Mouse (Mus musculus): ENCODE results near the gene Lilr4b. TPM values are rescaled to one million over a fixed set of nuclear protein-coding genes. Genes with fewer than 3 reads are reported as not detected.

Lilr4b gene
- total and polyA plus RNA-seq, 2 experiments from 2014 or later = 1.7 to 2.5 TPM

GRCm38 (mm10) chr10:51526090-51526489 lies 45.7 kb downstream of the Lilr4b start:
- Histone ChIP-seq H3K27me3 (ENCODE audit: control insufficient read depth, insufficient read depth, low read length) (no peaks in the 10 kb centered on the region), H3K9me3 (replicated peaks; ENCODE audit: control insufficient read depth, low read length) (no peaks in the 10 kb centered on the region), H3K36me3 (replicated peaks; ENCODE audit: control insufficient read depth, insufficient read depth, low read length) (no peaks in the 10 kb centered on the region), H3K4me2 (ENCODE audit: low read depth, low read length) (no peak overlapping the region), H3K27ac (ENCODE audit: low read depth) (no peak overlapping the region), H3K9ac (replicated peaks; ENCODE audit: low read depth, low read length) (no peak overlapping the region), H3K4me3 (ENCODE audit: low read depth, low read length) (no peak overlapping the region), H3K4me1 (ENCODE audit: control insufficient read depth, insufficient read depth) (no peaks in the 10 kb centered on the region)
- TF ChIP-seq CTCF (IDR thresholded peaks at IDR 0.05; ENCODE audit: low read depth) (no peak), EP300 (IDR thresholded peaks at IDR 0.05; ENCODE audit: low read depth) (no peak)
- ATAC-seq (ENCODE audit: insufficient read depth, low read depth) (no peak), DNase-seq (ENCODE audit: low spot score) (no peak)
- WGBS = 61% methylated on average over 7 of the region's 7 CpGs

- Histone ChIP-seq H3K27me3 (ENCODE audit: control insufficient read depth, insufficient read depth, low read length) (no peaks in the 10 kb centered on the region), H3K9ac (replicated peaks; ENCODE audit: low read depth, low read length) (no peak overlapping the region), H3K27ac (ENCODE audit: low read depth) (no peak overlapping the region), H3K4me2 (ENCODE audit: low read depth, low read length) (no peak overlapping the region), H3K9me3 (replicated peaks; ENCODE audit: control insufficient read depth, low read length) (no peaks in the 10 kb centered on the region), H3K36me3 (replicated peaks; ENCODE audit: control insufficient read depth, insufficient read depth, low read length) (no peaks in the 10 kb centered on the region), H3K4me1 (ENCODE audit: control insufficient read depth, insufficient read depth) (no peaks in the 10 kb centered on the region), H3K4me3 (ENCODE audit: low read depth, low read length) (no peak overlapping the region)
- no peak for ATAC-seq (ENCODE audit: insufficient read depth, low read depth)
- 62% methylated on average over 4 of the region's 4 CpGs for WGBS
- TF ChIP-seq EP300 (IDR thresholded peaks at IDR 0.05; ENCODE audit: low read depth) (no peak), CTCF (IDR thresholded peaks at IDR 0.05; ENCODE audit: low read depth) (no peak)
- DNase-seq (ENCODE audit: low spot score) = no peak
These were observed 46.2 kb downstream of the Lilr4b start for GRCm38 (mm10) chr10:51526633-51527032.

GRCm38 (mm10) chr10:51528840-51529434 lies 48.5 kb downstream of the Lilr4b start:
- H3K36me3 ChIP-seq (replicated peaks; ENCODE audit: control insufficient read depth, insufficient read depth, low read length) = no peaks in the 10 kb centered on the region
- no peak overlapping the region for H3K9ac ChIP-seq (replicated peaks; ENCODE audit: low read depth, low read length)
- no peak overlapping the region for H3K4me3 ChIP-seq (ENCODE audit: low read depth, low read length)
- no peak overlapping the region for H3K27ac ChIP-seq (ENCODE audit: low read depth)
- H3K9me3 ChIP-seq (replicated peaks; ENCODE audit: control insufficient read depth, low read length) = no peaks in the 10 kb centered on the region
- no peaks in the 10 kb centered on the region for H3K27me3 ChIP-seq (ENCODE audit: control insufficient read depth, insufficient read depth, low read length)
- WGBS = 35% methylated on average over 8 of the region's 8 CpGs
- DNase-seq (ENCODE audit: low spot score) (no peak), ATAC-seq (ENCODE audit: insufficient read depth, low read depth) (no peak)
- H3K4me2 ChIP-seq (ENCODE audit: low read depth, low read length) = no peak overlapping the region; the same call in 1 of the 2 replicates
- no peak for TF ChIP-seq EP300 (IDR thresholded peaks at IDR 0.05; ENCODE audit: low read depth)
- no peak for TF ChIP-seq CTCF (IDR thresholded peaks at IDR 0.05; ENCODE audit: low read depth)
- H3K4me1 ChIP-seq (ENCODE audit: control insufficient read depth, insufficient read depth) = no peaks in the 10 kb centered on the region

- no peak overlapping the region for H3K27ac ChIP-seq (ENCODE audit: low read depth)
- WGBS = 31% methylated on average over 3 of the region's 3 CpGs
These were observed 49.1 kb downstream of the Lilr4b start for GRCm38 (mm10) chr10:51529497-51529896.

GRCm38 (mm10) chr10:51530813-51531212 lies 50.4 kb downstream of the Lilr4b start:
- ATAC-seq (ENCODE audit: insufficient read depth, low read depth) = no peak
- no peak overlapping the region for H3K4me2 ChIP-seq (ENCODE audit: low read depth, low read length)
- no peaks in the 10 kb centered on the region for H3K27me3 ChIP-seq (ENCODE audit: control insufficient read depth, insufficient read depth, low read length)
- no peak overlapping the region for H3K4me3 ChIP-seq (ENCODE audit: low read depth, low read length)
- no peaks in the 10 kb centered on the region for H3K9me3 ChIP-seq (replicated peaks; ENCODE audit: control insufficient read depth, low read length)
- H3K36me3 ChIP-seq (replicated peaks; ENCODE audit: control insufficient read depth, insufficient read depth, low read length) = no peaks in the 10 kb centered on the region
- DNase-seq (ENCODE audit: low spot score) = no peak
- WGBS = 86% methylated on average over 7 of the region's 7 CpGs
- TF ChIP-seq CTCF (IDR thresholded peaks at IDR 0.05; ENCODE audit: low read depth) (no peak), EP300 (IDR thresholded peaks at IDR 0.05; ENCODE audit: low read depth) (no peak)
- no peak overlapping the region for H3K9ac ChIP-seq (replicated peaks; ENCODE audit: low read depth, low read length)
- H3K27ac ChIP-seq (ENCODE audit: low read depth) = no peak overlapping the region
- no peaks in the 10 kb centered on the region for H3K4me1 ChIP-seq (ENCODE audit: control insufficient read depth, insufficient read depth)

More at GRCm38 (mm10) chr10:51529497-51529896, 49.1 kb downstream of the Lilr4b start:
- no peak overlapping the region for H3K4me2 ChIP-seq (ENCODE audit: low read depth, low read length)
- no peaks in the 10 kb centered on the region for H3K9me3 ChIP-seq (replicated peaks; ENCODE audit: control insufficient read depth, low read length)
- DNase-seq (ENCODE audit: low spot score) = no peak
- H3K36me3 ChIP-seq (replicated peaks; ENCODE audit: control insufficient read depth, insufficient read depth, low read length) = no peaks in the 10 kb centered on the region
- no peak for TF ChIP-seq CTCF (IDR thresholded peaks at IDR 0.05; ENCODE audit: low read depth)
- no peak for TF ChIP-seq EP300 (IDR thresholded peaks at IDR 0.05; ENCODE audit: low read depth)
- no peaks in the 10 kb centered on the region for H3K4me1 ChIP-seq (ENCODE audit: control insufficient read depth, insufficient read depth)
- no peak for ATAC-seq (ENCODE audit: insufficient read depth, low read depth)
- no peaks in the 10 kb centered on the region for H3K27me3 ChIP-seq (ENCODE audit: control insufficient read depth, insufficient read depth, low read length)
- no peak overlapping the region for H3K9ac ChIP-seq (replicated peaks; ENCODE audit: low read depth, low read length)
- no peak overlapping the region for H3K4me3 ChIP-seq (ENCODE audit: low read depth, low read length)

Other genes with a start within 250 kb of the Lilr4b start
- 1.6 TPM in 1 of 2 replicates, not detected in the other for gene Gm49339, start within 50 bp of the Lilr4b start, total RNA-seq (2014; rRNA removed; ENCODE audit: low replicate concordance)
- 0.74 and 1.7 TPM in 2 replicates for gene Gm49339, start within 50 bp of the Lilr4b start, polyA plus RNA-seq (2015; fragmentation: Nextera tagmentation; extraction: Ambion mirVana)
- 3.4 and 9.0 TPM in 2 replicates for gene Lilrb4a, start 10.3 kb downstream of the Lilr4b start, total RNA-seq (2014; rRNA removed; ENCODE audit: low replicate concordance)
- 2.1 and 4.3 TPM in 2 replicates for gene Lilrb4a, start 10.3 kb downstream of the Lilr4b start, polyA plus RNA-seq (2015; fragmentation: Nextera tagmentation; extraction: Ambion mirVana)
- not detected in 2 replicates for gene Fam162b, start 109.9 kb downstream of the Lilr4b start, total RNA-seq (2014; rRNA removed; ENCODE audit: low replicate concordance)
- not detected in 2 replicates for gene Fam162b, start 109.9 kb downstream of the Lilr4b start, polyA plus RNA-seq (2015; fragmentation: Nextera tagmentation; extraction: Ambion mirVana)
- gene Gprc6a, start 150.8 kb downstream of the Lilr4b start, total RNA-seq (2014; rRNA removed; ENCODE audit: low replicate concordance) = not detected in 2 replicates
- not detected in 2 replicates for gene Gprc6a, start 150.8 kb downstream of the Lilr4b start, polyA plus RNA-seq (2015; fragmentation: Nextera tagmentation; extraction: Ambion mirVana)
- gene Rfx6, start 197.1 kb downstream of the Lilr4b start, total RNA-seq (2014; rRNA removed; ENCODE audit: low replicate concordance) = not detected in 2 replicates
- gene Rfx6, start 197.1 kb downstream of the Lilr4b start, polyA plus RNA-seq (2015; fragmentation: Nextera tagmentation; extraction: Ambion mirVana) = not detected in 2 replicates

All from heart, postnatal 0 days (tissue).